Mouse (Mus musculus): ENCODE measurements around the gene Map4k5. TPM values are rescaled to one million over a fixed set of nuclear protein-coding genes. Genes with fewer than 3 reads are reported as not detected.

The Map4k5 gene
- polyA plus RNA-seq, 1 experiment from 2014 or later = 7.2 TPM

Other genes starting within 250 kb of the Map4k5 start
- gene Sos2, start 211.3 kb downstream of the Map4k5 start, polyA plus RNA-seq (2018) = 18.5 to 35.5 TPM (median 24.7 TPM) in 3 replicates
- gene L2hgdh, start 168.3 kb downstream of the Map4k5 start, polyA plus RNA-seq (2018) = 0.85 to 3.1 TPM (median 1.2 TPM) in 3 replicates
- 7.8 to 9.8 TPM (median 9.3 TPM) in 3 replicates for gene Atp5s, start 168.2 kb downstream of the Map4k5 start, polyA plus RNA-seq (2018)
- gene Cdkl1, start 101.9 kb downstream of the Map4k5 start, polyA plus RNA-seq (2018) = not detected in 3 replicates
- gene Atl1, start 586 bp downstream of the Map4k5 start, polyA plus RNA-seq (2018) = 0.96 to 1.4 TPM (median 1.0 TPM) in 3 replicates
- 38.7 to 58.7 TPM (median 45.1 TPM) in 3 replicates for gene Sav1, start 93.8 kb upstream of the Map4k5 start, polyA plus RNA-seq (2018)
- 14.2 to 22.1 TPM (median 14.3 TPM) in 3 replicates for gene Nin, start 220.5 kb upstream of the Map4k5 start, polyA plus RNA-seq (2018)

Measured in macrophage (primary cell).